Mouse (Mus musculus) lung, postnatal 0 days (tissue): ENCODE measurements at regions not wholly inside any gene's neighbourhood (a gene's known extent, or its start where the extent isn't known, plus 50 kb on each side); places are given as distances from the start of the nearest gene placed in this dataset.

Experiments
- CTCF ChIP-seq: IDR thresholded peaks from 2 replicates; pipeline ENCODE4 v1.5.1; 2016; ENCODE audit warnings: antibody characterized with exemption, mild to moderate bottlenecking
- EP300 ChIP-seq: IDR thresholded peaks from 2 replicates; pipeline ENCODE4 v1.6.1; 2016; ENCODE audit warnings: antibody characterized with exemption, mild to moderate bottlenecking, control low read depth

DNA sequence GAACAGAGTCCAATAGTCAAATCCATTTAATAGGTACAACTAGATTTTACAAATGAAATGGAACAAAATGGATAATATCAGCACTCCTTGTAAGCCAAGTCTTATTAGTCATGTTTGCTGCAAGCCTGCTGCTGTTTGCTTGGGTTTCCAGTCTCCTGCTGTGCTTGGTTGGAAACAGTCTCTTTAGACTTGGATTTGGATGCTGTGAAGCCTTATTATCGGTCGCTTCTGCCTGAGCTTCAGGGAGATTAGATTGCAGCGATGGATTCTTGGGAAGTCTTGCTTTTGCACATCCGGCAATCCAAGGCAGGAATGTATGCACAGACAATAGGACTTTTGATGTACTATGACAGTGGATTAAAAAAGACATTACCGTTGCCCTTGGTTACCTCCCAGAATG, 57.3 kb upstream of the Fam174b start:
- TF ChIP-seq CTCF = no peak
- TF ChIP-seq EP300 = no peak
